Mouse (Mus musculus) duodenum, adult 2 months (tissue): Measurements from ENCODE around the gene Fam174b. TPM values are rescaled to one million over a fixed set of nuclear protein-coding genes. Genes with fewer than 3 reads are reported as not detected.

Source experiments
- polyA plus RNA-seq: library from polyadenylated mRNA; depleted of rRNA; stranded (reverse); fragments of >200 nt; gene quantifications from 2 replicates; pipeline ENCODE4 v1.2.3, GENCODE M21; 2012; ENCODE audit warnings: low replicate concordance; rRNA removed

Fam174b gene
- polyA plus RNA-seq: 16.8 and 20.4 TPM in 2 replicates

GRCm38 (mm10) chr7:73740111-73741035, at the start of gene Fam174b:
Gene Fam174b (plus strand): TSS chr7:73740302.

Other genes with a start within 250 kb of the Fam174b start
- 9.3 and 15.4 TPM in 2 replicates for gene Chd2, start 198.5 kb upstream of the Fam174b start, polyA plus RNA-seq